9 mouse cellular contexts compared by ENCODE assay signal in the genomic region with DNA sequence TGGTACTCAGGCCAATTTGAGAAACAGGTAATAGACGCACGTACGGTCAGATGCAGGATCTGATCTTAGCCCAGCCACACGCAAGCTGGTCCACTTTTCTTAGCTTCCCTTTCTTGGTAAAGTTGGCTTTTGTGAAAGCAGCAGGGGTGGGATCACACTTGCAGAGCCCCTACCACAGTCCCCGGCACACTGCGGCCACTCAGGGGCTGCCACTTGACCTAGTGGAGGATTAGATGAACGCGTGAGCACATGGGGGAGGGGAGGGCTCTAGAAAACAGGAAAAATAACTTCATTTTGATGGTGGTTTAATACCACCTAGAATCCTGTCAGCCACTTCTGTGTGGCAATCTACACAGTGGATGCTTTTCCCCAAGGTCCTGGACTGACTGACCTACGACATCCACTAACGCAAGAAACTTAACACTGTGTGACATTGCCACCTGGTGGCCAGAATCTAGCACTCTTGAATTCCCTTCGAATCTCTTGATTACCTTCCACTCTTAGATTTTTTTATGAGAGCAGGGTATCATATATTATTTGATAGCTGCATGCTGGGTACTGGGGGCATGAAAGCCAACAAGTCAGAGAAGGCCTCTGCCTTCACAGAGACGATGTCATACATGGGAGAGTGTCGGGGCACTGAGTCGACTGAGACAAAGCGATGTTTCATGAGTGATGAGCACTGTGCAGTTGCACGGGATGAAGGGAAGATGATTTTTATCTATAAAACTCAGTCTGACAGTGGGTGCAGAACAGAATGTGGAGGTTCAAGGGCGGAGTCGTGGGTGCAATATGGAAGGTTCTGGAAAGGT.
A peak's percentile ranks its signal among the peaks of the same experiment; 100 is the strongest.
DNase-seq lines count a peak whose midpoint lies in the region; ATAC-seq lines count a peak whose summit lies in the region.
"Had no signal": no experiment of that assay in that cellular context is flagged by ENCODE, and none has a peak within 500 bp of the region (broad histone marks: within the 10 kb centered on the region; RNA-seq: fewer than 3 reads in every experiment).

No protein-coding gene starts in this region.

- DNase-seq in urinary bladder, adult 18-20 months (ENCODE audit: low spot score in 2 of 2) = peak; percentile 36 to 38
- DNase-seq in urinary bladder, postnatal 10 days (ENCODE audit: low spot score) = no peak
- DNase-seq in cerebellum, adult 8-10 months = peak; percentile 44
- DNase-seq in gastrocnemius, adult 18-20 months (ENCODE audit: low spot score) = peak; percentile 69
- peak; percentile 59 for DNase-seq in left cerebral cortex, postnatal 4 days

- no peaks in the 10 kb centered on the region for H3K36me3 ChIP-seq in intestine, embryonic 16.5 days (ENCODE audit: control insufficient read depth, insufficient read depth, low read length)
- H3K36me3 ChIP-seq in midbrain, embryonic 16.5 days (ENCODE audit: control insufficient read depth, insufficient read depth, low read length) = no peaks in the 10 kb centered on the region
- H3K36me3 ChIP-seq: embryonic facial prominence, embryonic 12.5 days had no signal

- no peaks in the 10 kb centered on the region for H3K9me3 ChIP-seq in intestine, embryonic 16.5 days (ENCODE audit: control insufficient read depth, low read length)
- H3K9me3 ChIP-seq in midbrain, embryonic 16.5 days (replicated peaks; ENCODE audit: control insufficient read depth, low read length, poor library complexity, severe bottlenecking) = no peaks in the 10 kb centered on the region
- H3K9me3 ChIP-seq: embryonic facial prominence, embryonic 12.5 days had no signal

- no peak overlapping the region for H3K9ac ChIP-seq in intestine, embryonic 16.5 days (ENCODE audit: low read depth, low read length)
- H3K9ac ChIP-seq in midbrain, embryonic 16.5 days (ENCODE audit: low read depth, low read length) = no peak overlapping the region
- H3K9ac ChIP-seq: embryonic facial prominence, embryonic 12.5 days had no signal

- no peaks in the 10 kb centered on the region for H3K4me1 ChIP-seq in intestine, embryonic 16.5 days (ENCODE audit: control insufficient read depth, insufficient read depth, low read length)
- no peaks in the 10 kb centered on the region for H3K4me1 ChIP-seq in midbrain, embryonic 16.5 days (ENCODE audit: control insufficient read depth, insufficient read depth, low read length)
- H3K4me1 ChIP-seq: embryonic facial prominence, embryonic 12.5 days had no signal

- no peak overlapping the region for H3K4me3 ChIP-seq in intestine, embryonic 16.5 days (ENCODE audit: low read length)
- H3K4me3 ChIP-seq in midbrain, embryonic 16.5 days (ENCODE audit: low read depth, low read length) = no peak overlapping the region
- H3K4me3 ChIP-seq: embryonic facial prominence, embryonic 12.5 days had no signal

- ATAC-seq in intestine, embryonic 16.5 days = 0 out of 2 replicates have a peak, but pooled peaks have one; percentile 36
- ATAC-seq in midbrain, embryonic 16.5 days = peak; percentile 67
- no peak for ATAC-seq in monocyte, adult 5-6 weeks (replicated peaks; ENCODE audit: insufficient number of reproducible peaks, low FRiP score, low TSS enrichment, poor library complexity, severe bottlenecking)

- H3K4me2 ChIP-seq in intestine, embryonic 16.5 days (ENCODE audit: low read depth, low read length) = no peak overlapping the region
- no peak overlapping the region for H3K4me2 ChIP-seq in midbrain, embryonic 16.5 days (ENCODE audit: low read length)
- H3K4me2 ChIP-seq: embryonic facial prominence, embryonic 12.5 days had no signal

- H3K27ac ChIP-seq in intestine, embryonic 16.5 days (ENCODE audit: low read length) = no peak overlapping the region
- H3K27ac ChIP-seq in midbrain, embryonic 16.5 days (ENCODE audit: low read length) = no peak overlapping the region
- H3K27ac ChIP-seq: embryonic facial prominence, embryonic 12.5 days had no signal

- WGBS in intestine, embryonic 16.5 days = 67% methylated on average over 18 of the region's 18 CpGs
- 63% methylated on average over 18 of the region's 18 CpGs for WGBS in midbrain, embryonic 16.5 days

- intact Hi-C loops in left cerebral cortex, postnatal 4 days (cut with DNase I) = loop anchor here (2.0 kb wide), 1 partner anchor 256 kb away; no protein-coding TSS in a partner anchor

- H3K27me3 ChIP-seq in intestine, embryonic 16.5 days (replicated peaks; ENCODE audit: control insufficient read depth, insufficient read depth, low read length) = no peaks in the 10 kb centered on the region
- H3K27me3 ChIP-seq in midbrain, embryonic 16.5 days (ENCODE audit: control insufficient read depth, insufficient read depth, low read depth, low read length) = no peaks in the 10 kb centered on the region
- H3K27me3 ChIP-seq: embryonic facial prominence, embryonic 12.5 days had no signal
